Mouse (Mus musculus) embryonic facial prominence, embryonic 12.5 days (tissue): Measurements from ENCODE around the gene Rrp1. TPM values are rescaled to one million over a fixed set of nuclear protein-coding genes. Genes with fewer than 3 reads are reported as not detected.
"Not testable (repeated sequence)": the region's sequence is repeated elsewhere in the genome, so short reads cannot be mapped to it uniquely, and the experiment has no call there.

Experiments
- ATAC-seq: fragments of 200-750 bp; cut with Nextera tagmentation; 2 replicates; pipeline ENCODE4 v1.8.0; 2017; ENCODE audit not compliant: insufficient number of reproducible peaks, insufficient read depth, low FRiP score, low TSS enrichment
- H3K27ac ChIP-seq: fragments of 300-500 bp; sonication (generic); 2 replicates; pipeline ENCODE4 v1.5.1; 2016; ENCODE audit warnings: mild to moderate bottlenecking
- H3K27me3 ChIP-seq: fragments of 300-500 bp; sonication (generic); 2 replicates; pipeline ENCODE4 v1.6.1; 2016; ENCODE audit warnings: mild to moderate bottlenecking, moderate library complexity
- H3K36me3 ChIP-seq: fragments of 300-500 bp; sonication (generic); 2 replicates; pipeline ENCODE4 v1.6.1; 2016; ENCODE audit warnings: mild to moderate bottlenecking
- H3K4me1 ChIP-seq: fragments of 300-500 bp; sonication (generic); 2 replicates; pipeline ENCODE4 v1.6.1; 2016
- H3K4me2 ChIP-seq: fragments of 300-500 bp; sonication (generic); replicated peaks from 2 replicates; pipeline ENCODE4 v1.6.1; 2016; ENCODE audit warnings: mild to moderate bottlenecking, moderate library complexity
- H3K4me3 ChIP-seq: fragments of 300-500 bp; sonication (generic); 2 replicates; pipeline ENCODE4 v1.5.1; 2016; ENCODE audit warnings: mild to moderate bottlenecking
- H3K9ac ChIP-seq: fragments of 300-500 bp; sonication (generic); 2 replicates; pipeline ENCODE4 v1.6.1; 2016; ENCODE audit warnings: mild to moderate bottlenecking, moderate library complexity
- H3K9me3 ChIP-seq: fragments of 300-500 bp; sonication (generic); 2 replicates; pipeline ENCODE4 v1.6.1; 2016; ENCODE audit warnings: mild to moderate bottlenecking, moderate library complexity
- WGBS: fragments of 180-500 bp; shearing (Covaris S2); methylation state at CpG from one replicate; pipeline ENCODE4 v1.1.7; 2016; 5-methylcytosine and 5-hydroxymethylcytosine counted together
- polyA plus RNA-seq: library from polyadenylated mRNA; unstranded; fragments of >200 nt; fragmentation: Nextera tagmentation; extraction: Ambion mirVana; gene quantifications from 2 replicates; pipeline ENCODE4 v1.2.1, GENCODE M21; 2016

Gene Rrp1
- polyA plus RNA-seq, 1 experiment from 2014 or later, result 323 TPM

DNA sequence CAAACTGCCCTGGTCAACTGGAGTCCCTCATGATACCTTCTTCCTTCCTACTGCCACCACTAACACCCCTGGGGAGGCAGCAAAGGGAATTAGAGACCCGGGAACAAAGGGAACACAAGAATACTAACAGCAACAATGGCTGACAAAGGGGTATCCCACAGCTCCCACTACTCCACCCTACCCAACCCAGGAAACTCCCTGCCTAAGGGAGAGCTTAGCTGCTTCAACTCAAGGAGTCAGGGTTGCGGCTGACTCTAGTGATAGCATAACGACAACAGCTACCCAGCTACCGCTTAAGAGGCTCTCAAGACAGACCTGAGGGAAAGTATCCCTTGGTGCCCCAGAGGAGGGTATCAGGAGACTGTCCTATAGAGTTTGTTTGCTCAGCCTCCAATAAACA is 45.3 kb downstream of the Rrp1 start:
- H3K4me3 ChIP-seq, result no peak overlapping the region
- H3K4me1 ChIP-seq, result no peaks in the 10 kb centered on the region
- no peak for ATAC-seq
- H3K4me2 ChIP-seq, result no peak overlapping the region
- 34% methylated on average over 4 of the region's 4 CpGs for WGBS
- no peaks in the 10 kb centered on the region for H3K9me3 ChIP-seq
- H3K36me3 ChIP-seq, result no peaks in the 10 kb centered on the region
- no peaks in the 10 kb centered on the region for H3K27me3 ChIP-seq
- H3K9ac ChIP-seq, result no peak overlapping the region
- H3K27ac ChIP-seq, result no peak overlapping the region

DNA sequence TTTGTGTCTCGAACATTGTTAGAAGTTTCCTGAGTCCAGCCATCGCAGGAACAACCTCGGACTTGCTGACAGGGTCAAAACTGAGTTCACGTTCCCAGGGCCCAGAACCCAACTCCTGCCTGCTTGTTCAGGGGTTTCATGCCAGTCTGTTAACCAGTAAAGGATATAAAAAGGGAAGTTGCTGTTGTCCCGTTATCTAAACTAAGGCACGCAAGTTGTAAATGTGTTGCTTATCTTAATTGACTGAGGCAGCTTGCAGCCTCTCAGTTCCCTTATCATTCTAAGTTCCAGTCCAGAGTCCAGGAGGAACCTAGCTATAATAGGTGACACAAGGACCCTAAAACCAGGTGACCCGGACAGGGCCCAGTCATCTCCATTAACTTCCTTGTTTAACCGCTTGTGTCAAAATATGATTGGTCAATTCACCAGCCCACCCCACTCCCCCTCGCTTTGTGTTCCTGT is 46.0 kb downstream of the Rrp1 start:
- H3K9me3 ChIP-seq, result no peaks in the 10 kb centered on the region
- no peak overlapping the region for H3K4me2 ChIP-seq
- no peaks in the 10 kb centered on the region for H3K36me3 ChIP-seq
- no peak overlapping the region for H3K9ac ChIP-seq
- H3K4me3 ChIP-seq, result no peak overlapping the region
- H3K27ac ChIP-seq, result no peak overlapping the region
- H3K4me1 ChIP-seq, result no peaks in the 10 kb centered on the region
- H3K27me3 ChIP-seq, result no peaks in the 10 kb centered on the region
- no peak for ATAC-seq
- 75% methylated on average over 9 of the region's 9 CpGs for WGBS

DNA sequence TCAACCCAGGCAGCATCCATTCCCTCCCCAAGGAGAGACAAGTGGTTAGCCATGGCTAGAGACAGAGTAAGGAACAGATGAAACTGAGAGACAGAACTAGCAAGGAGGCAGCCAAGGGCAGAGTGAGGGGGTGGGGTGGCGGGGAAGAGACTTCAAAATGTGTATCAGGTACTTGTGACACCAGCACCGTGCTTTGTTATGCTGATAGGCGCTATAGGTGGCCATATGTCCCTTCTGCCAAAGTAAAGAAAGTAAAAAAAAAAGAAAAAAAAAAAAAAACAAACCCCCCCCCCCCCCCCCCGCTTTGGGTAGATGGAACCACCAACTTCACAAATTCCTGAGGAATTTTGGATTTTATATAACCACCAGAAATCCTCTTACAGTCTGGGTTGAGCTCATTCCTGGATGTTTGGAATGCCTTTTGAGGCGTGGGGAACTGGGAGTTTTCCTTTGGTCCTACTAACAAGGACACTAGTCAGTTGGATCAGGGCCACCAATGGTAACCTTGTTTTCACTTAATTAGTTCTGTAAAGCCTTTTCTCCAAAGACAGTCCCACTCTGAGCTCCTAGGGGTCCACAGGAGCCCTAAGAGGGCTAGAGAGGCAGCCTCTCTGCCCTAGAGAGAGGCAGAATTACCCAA is 46.5 kb downstream of the Rrp1 start:
- H3K27ac ChIP-seq, result no peak overlapping the region
- no peak overlapping the region for H3K4me3 ChIP-seq
- H3K4me2 ChIP-seq, result no peak overlapping the region
- H3K9me3 ChIP-seq, result no peaks in the 10 kb centered on the region
- H3K27me3 ChIP-seq, result no peaks in the 10 kb centered on the region
- no peak for ATAC-seq
- H3K36me3 ChIP-seq, result no peaks in the 10 kb centered on the region
- no peaks in the 10 kb centered on the region for H3K4me1 ChIP-seq
- WGBS, result 51% methylated on average over 5 of the region's 5 CpGs
- H3K9ac ChIP-seq, result no peak overlapping the region

DNA sequence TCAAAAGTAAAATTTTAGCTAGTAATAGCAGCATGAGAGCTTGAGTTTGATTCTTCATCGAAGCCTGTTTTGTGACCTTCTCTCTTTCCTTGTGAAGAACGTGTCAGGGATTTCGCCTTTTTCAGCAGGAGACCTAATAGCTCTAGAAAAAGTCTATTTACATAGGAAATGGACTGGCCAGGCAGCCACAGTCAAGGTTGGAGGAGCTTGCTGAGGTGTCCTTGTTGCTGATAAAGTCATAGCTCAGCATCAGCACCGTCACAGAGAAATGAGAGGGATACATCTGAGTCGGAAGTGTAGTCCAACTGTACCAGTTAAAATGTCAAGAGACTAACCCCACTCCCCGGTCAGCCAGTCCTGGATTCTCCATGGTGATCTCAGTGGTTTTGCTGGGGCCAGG is 47.3 kb downstream of the Rrp1 start:
- H3K36me3 ChIP-seq, result no peaks in the 10 kb centered on the region
- no peak overlapping the region for H3K4me3 ChIP-seq
- no peak for ATAC-seq
- no peaks in the 10 kb centered on the region for H3K9me3 ChIP-seq
- WGBS, result 83% methylated on average over 6 of the region's 6 CpGs
- no peak overlapping the region for H3K27ac ChIP-seq
- no peak overlapping the region for H3K9ac ChIP-seq
- no peaks in the 10 kb centered on the region for H3K4me1 ChIP-seq
- H3K4me2 ChIP-seq, result no peak overlapping the region
- H3K27me3 ChIP-seq, result no peaks in the 10 kb centered on the region

DNA sequence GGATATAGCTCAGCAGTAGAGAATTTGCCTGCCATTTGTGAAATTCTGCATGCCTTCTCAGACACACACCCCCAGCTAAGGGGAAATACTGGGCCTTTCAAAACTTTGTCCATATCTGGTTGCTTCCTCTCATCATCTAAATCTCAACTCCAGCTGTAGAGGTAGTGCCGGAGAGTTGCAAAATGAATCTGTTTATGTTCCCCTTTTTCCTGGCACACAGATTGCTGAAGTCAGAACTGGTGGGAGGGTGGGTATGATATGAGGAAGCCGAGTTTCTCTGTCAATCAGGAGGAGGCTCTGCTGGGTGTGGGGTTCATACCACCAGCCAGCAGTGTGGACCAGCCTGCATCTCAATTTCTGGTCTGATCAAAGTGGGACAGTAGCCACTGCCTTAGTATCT is 48.7 kb downstream of the Rrp1 start:
- Histone ChIP-seq H3K4me2 (no peak overlapping the region), H3K36me3 (no peaks in the 10 kb centered on the region), H3K9me3 (no peaks in the 10 kb centered on the region), H3K27ac (no peak overlapping the region), H3K9ac (no peak overlapping the region), H3K27me3 (no peaks in the 10 kb centered on the region), H3K4me1 (no peaks in the 10 kb centered on the region), H3K4me3 (no peak overlapping the region)
- 73% methylated on average over 2 of the region's 2 CpGs for WGBS
- ATAC-seq, result no peak

DNA sequence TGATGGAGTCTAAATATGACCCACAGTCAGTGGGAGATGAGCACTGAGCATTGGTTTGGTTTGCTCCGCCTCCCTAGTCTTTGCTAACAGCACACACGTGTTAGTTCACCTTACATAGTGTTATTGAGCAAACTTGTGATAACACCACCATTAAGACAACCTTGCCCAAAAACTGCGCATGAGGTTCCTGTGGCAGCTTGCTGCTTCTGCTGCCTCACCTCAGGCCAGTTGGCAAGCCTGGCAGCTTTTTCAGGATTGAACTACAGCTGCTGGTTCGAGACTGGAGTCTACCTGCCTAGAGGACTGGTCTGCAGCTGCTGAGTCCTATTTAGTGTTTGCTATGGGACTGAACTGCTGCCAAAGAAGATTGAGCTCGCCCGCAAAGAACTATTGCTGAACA is 49.5 kb downstream of the Rrp1 start:
- ATAC-seq, result no peak
- Histone ChIP-seq H3K4me1 (no peaks in the 10 kb centered on the region), H3K27me3 (no peaks in the 10 kb centered on the region)

DNA sequence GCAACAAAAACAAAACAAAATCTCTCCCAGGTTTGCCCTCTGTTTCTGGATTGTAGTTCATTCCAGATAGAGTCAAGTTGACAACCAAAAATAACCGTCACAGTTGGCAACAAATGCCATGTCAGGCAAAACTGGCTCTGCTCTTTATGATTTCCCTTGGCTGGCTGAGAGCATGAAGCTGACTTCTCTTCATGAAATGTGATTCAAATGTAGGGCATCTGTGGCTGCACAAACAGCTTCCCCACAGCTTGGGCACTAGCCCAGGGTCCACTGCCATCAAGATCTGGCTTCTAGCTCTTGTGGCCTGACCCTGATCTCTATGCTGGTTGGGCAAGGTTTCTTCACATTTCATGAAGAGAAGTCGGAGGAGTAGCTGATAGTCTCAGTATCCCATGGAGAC is 50.9 kb downstream of the Rrp1 start:
- WGBS, result 81% methylated on average over 2 of the region's 2 CpGs
- no peaks in the 10 kb centered on the region for H3K36me3 ChIP-seq
- no peak overlapping the region for H3K4me2 ChIP-seq
- H3K4me3 ChIP-seq, result no peak overlapping the region
- H3K27me3 ChIP-seq, result no peaks in the 10 kb centered on the region
- no peaks in the 10 kb centered on the region for H3K9me3 ChIP-seq
- no peak overlapping the region for H3K27ac ChIP-seq
- H3K4me1 ChIP-seq, result no peaks in the 10 kb centered on the region
- ATAC-seq, result no peak
- H3K9ac ChIP-seq, result no peak overlapping the region

More for the DNA sequence above, 49.5 kb downstream of the Rrp1 start:
- Histone ChIP-seq H3K9ac (no peak overlapping the region), H3K36me3 (no peaks in the 10 kb centered on the region), H3K4me3 (no peak overlapping the region), H3K9me3 (no peaks in the 10 kb centered on the region), H3K27ac (no peak overlapping the region), H3K4me2 (no peak overlapping the region)
- WGBS, result 85% methylated on average over 6 of the region's 6 CpGs

DNA sequence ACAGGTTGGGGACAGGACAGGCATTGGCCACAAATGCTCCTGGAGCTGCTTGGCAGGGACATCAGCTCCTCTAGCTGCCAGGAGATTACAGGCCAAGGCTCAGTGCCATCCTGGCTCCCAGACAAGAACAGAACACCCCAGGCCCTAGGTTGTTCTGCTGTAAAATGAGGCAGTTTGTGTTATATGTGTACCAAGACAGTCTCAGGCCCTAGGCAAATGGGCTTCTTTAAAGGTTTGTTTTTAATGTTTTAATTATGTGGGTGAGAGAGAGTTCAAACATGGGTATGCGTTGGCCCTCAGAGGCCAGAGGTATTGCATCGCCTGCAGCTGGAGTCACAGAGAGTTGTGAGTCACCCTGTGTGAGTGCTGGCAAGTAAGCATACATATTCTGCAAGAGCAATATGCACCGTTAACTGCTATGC is 52.5 kb downstream of the Rrp1 start:
- Histone ChIP-seq H3K27ac (no peak overlapping the region), H3K27me3 (no peaks in the 10 kb centered on the region), H3K9me3 (no peaks in the 10 kb centered on the region), H3K36me3 (no peaks in the 10 kb centered on the region), H3K4me1 (peaks cover 9% of the 10 kb centered on the region; the same call in 1 of the 2 replicates), H3K4me3 (no peak overlapping the region), H3K9ac (no peak overlapping the region), H3K4me2 (no peak overlapping the region)
- WGBS, result 46% methylated on average over 3 of the region's 3 CpGs
- ATAC-seq, result no peak

DNA sequence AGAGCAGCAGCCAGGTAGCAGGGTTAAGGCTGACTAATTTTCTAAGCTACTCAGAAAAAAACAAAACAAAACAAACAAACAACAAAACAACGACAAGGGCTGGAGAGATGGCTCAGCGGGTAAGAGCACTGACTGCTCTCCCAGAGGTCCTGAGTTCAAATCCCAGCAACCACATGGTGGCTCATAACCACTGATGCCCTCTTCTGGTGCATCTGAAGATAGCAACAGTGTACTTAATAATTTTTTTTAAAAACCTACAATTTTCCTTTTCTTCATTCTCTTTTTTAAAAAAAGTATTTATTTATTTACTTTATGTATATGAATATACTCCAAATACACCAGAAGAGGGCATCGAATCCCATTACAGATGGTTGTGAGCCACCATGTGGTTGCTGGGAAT is 53.8 kb downstream of the Rrp1 start:
- H3K27ac ChIP-seq, ATAC-seq, H3K36me3 ChIP-seq, H3K9me3 ChIP-seq, H3K9ac ChIP-seq, H3K4me3 ChIP-seq, H3K4me2 ChIP-seq, H3K27me3 ChIP-seq, H3K4me1 ChIP-seq: not testable (repeated sequence)
- WGBS, result 88% methylated on average over 3 of the region's 3 CpGs

DNA sequence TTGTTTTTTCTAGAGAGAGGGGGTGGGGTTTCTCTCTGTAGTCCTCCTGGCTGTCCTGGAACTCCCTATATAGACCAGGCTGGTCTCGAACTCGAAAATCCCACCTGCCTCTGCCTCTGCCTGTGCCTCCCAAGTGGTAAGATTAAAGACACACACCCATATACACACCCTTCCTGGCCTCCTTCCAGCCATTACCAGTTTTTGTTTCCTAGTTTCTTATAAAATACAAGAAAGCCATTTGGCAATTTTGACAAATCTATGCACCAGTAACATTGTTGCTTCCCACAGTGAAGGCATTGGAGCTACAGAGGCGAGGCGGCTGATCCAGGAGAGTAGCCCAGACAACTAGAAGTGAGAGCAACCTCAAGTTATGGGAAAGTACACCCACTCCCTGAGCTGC is 54.6 kb downstream of the Rrp1 start:
- Histone ChIP-seq H3K4me2 (no peak overlapping the region), H3K4me3 (no peak overlapping the region), H3K4me1 (peaks cover 9% of the 10 kb centered on the region; the same call in 1 of the 2 replicates), H3K36me3 (no peaks in the 10 kb centered on the region), H3K9ac (no peak overlapping the region), H3K27me3 (no peaks in the 10 kb centered on the region), H3K9me3 (no peaks in the 10 kb centered on the region), H3K27ac (no peak overlapping the region)
- ATAC-seq, result no peak
- WGBS, result 83% methylated on average over 4 of the region's 4 CpGs

DNA sequence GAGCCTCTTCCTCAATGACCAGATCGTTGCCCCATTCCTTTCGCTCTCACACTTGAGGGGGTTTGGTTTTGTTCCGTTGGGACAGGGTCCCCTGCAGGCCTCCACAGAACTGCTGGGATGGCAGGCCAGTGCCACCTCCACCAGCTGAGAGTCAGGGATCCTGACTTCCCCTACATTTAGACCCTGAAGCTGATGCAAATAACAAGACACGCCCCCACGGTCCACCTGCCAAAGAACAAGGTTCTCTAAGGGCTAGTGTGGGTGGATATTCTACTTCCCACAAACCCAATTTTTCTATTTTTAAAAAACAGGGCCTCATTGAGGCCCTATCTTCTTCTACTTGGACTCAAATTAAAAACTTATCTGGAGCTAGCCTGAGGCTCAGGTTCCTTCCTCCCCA is 55.1 kb downstream of the Rrp1 start:
- ATAC-seq, result no peak
- Histone ChIP-seq H3K27me3 (no peaks in the 10 kb centered on the region), H3K9me3 (no peaks in the 10 kb centered on the region), H3K27ac (no peak overlapping the region), H3K4me2 (no peak overlapping the region), H3K9ac (no peak overlapping the region), H3K4me1 (peaks cover 9% of the 10 kb centered on the region; the same call in 1 of the 2 replicates), H3K36me3 (no peaks in the 10 kb centered on the region), H3K4me3 (no peak overlapping the region)
- 83% methylated on average over 5 of the region's 5 CpGs for WGBS

DNA sequence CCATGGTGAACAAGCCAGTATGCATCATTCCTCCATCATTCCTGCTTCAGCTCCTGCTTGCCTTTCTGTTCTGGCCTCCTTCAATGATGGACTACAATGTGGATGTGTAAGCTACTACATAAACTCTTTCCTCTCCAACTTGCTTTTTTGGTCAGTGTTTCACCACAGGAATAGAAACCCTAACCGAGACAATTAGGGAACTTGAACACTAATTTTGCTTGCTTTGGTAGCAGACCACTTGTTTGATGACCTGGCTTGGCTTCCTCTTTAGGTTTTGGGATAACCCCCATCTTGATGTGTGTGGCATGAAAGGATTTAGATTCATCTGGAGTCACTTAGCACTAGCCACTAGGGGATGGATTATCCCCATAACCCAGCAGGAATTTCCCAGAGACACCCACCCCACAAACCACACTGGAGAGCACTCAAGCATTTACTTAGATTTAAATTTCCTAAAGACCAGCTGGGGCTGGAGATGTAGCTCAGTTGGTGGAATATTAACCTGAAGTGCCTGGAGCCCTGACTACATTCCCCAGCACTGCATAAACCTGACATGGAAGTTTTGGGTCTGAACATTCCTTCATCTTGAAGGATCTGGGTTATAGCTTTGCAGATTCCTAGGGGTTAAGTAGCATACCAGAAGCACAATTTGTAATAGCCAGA is 56.8 kb downstream of the Rrp1 start:
- H3K27ac ChIP-seq, result no peak overlapping the region
- H3K4me3 ChIP-seq, result no peak overlapping the region
- WGBS, result 57% methylated on average over 1 of the region's 1 CpGs
- H3K36me3 ChIP-seq, result no peaks in the 10 kb centered on the region
- no peak overlapping the region for H3K9ac ChIP-seq
- H3K4me2 ChIP-seq, result no peak overlapping the region
- peaks cover 16% of the 10 kb centered on the region for H3K4me1 ChIP-seq
- no peak for ATAC-seq
- H3K27me3 ChIP-seq, result no peaks in the 10 kb centered on the region
- no peaks in the 10 kb centered on the region for H3K9me3 ChIP-seq
